Mouse (Mus musculus): Measurements from ENCODE around the gene Nog.

Nog gene

DNA sequence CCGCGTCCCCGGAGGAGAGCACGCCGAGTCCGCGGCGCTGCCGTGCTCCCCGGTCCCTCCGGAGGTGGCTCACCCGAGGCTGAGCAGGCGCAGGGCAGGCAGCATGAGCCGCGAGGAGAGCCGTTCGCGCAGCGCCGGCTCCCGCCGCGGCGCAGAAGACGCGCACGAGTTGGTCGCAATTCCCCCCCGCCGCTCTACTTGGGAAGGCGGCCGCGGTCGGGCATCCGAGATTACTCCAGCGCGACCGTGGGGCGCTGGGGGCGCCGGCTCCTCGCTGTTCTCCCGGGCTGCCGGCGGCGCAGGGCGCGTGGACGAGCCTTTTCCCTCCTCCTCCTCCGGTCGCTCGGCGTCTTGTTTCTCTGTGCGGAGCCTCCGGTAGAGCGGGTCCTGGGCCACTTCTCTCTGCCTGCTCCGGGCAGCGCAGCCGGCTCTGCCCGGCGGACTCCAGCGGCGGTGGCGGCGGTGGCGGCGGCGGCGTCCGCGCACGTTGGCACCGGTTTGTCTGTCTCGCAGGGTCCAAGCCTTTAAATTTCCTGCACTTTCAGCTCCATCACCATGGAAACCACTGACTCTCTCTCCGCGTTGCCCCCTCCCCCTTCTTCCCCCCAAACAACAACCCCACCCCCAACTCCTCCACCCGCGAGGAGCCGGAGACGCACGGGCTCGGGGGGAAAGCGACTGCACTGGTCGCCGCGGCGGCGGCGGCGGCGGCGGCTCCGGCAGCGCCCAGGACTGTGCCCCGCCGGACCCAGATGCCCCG is at the start of gene Nog:
Gene Nog, minus strand, starts transcription at position 277 of the 760 bp plus-strand sequence.
- peak; percentile 9 for DNase-seq

GRCm38 (mm10) chr11:89340238-89340637 is 38.1 kb upstream of the Nog start:
- DNase-seq, result no peak

GRCm38 (mm10) chr11:89339783-89340182 is 37.7 kb upstream of the Nog start:
- DNase-seq, result no peak

DNA sequence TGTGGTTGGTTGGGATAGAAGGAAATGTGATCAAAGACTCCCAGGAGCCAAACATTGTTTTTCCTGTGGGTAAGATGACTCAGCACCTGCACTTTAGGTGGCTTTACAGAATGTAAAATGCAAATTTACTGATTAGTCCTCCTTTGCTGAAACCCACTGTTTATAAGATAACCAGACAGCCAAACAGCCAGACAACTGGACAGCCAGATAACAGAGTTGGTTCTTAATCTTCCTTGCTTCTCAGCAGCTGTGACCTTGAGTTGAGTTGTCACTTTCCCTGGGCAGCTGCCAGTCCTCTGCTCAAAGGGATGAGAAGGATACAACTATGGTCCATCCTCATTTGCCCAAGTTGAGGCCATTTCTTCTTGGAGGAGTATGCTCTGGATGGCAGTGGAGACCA is 35.8 kb upstream of the Nog start:
- no peak for DNase-seq

DNA sequence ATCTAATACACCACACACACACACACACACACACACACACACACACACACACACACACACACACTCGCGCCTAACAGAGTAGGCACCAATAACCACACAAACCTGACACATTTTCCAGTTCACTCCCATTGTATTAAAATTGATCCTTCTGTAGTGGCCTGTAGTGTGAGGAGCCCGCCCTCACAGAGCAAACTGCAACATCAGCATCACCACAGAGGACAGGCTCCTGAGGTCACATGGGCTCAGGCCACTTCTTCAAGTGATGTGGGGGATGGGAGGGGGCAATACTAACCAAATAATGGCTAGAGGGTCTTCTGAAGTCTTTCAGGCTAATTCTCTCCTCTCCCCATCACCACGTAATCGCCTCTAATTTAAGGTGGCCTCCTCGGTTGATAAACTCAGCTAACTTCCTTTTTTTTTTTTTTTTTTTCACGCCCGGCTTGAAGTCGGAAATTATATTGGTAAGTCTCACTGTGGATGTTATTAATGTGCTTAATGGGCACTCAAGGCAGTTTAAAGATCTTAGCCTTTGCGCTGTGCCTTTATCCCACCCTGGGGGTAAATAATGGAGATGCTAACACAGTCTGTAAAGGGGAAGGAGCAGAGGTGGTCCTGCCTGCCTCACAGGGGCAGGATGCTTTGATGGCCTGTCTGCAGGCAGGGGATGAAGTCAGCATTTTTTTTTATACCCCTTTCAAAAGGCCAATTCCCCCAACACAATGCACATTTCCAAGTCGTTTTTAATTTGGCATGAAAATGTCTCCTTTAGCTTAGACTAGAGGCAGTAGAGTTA is 25.2 kb upstream of the Nog start:
- no peak for DNase-seq

DNA sequence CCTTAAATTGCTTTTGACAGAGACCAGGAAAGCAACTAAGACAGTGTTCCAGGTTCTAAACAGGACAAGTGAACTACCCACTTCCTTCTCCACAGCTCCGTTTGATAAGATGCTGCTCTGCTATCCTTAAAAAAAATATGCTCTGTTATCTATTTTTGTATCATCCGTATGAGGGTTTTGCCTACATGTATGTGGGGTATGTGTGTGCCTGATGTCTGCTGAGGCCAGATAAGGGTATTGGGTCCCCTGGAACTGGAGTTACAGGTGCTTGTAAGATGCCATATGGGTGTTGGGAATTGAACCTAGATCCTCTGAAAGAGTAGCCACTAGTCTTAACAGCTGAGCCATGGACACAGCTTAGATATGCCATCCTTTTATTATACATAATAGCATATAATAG is 19.6 kb upstream of the Nog start:
- DNase-seq, result no peak

DNA sequence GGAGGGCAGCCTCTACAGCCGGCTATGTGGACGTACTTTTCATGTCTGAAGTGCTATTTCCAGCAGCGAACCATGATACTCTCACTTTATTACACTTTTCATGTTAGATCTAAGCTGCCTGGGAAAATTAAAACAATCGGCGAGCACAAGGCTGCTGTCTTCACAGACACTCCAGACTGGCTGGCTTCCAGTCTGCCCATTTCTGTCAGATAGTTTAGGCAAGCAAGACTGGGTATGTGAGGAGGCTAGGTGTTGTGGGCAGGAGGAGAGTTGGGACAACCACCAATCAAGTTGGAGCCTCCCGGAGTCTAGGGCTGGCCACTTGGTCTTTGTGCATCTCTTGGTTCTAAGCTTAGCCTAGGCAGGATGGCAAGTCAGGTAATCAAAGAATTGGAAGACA is 17.5 kb upstream of the Nog start:
- no peak for DNase-seq

- no peak for DNase-seq
Measured at GRCm38 (mm10) chr11:89318324-89318723, 16.2 kb upstream of the Nog start.

GRCm38 (mm10) chr11:89317757-89318156 is 15.6 kb upstream of the Nog start:
- DNase-seq, result no peak

- no peak for DNase-seq
Measured at GRCm38 (mm10) chr11:89314374-89314773, 12.2 kb upstream of the Nog start.

DNA sequence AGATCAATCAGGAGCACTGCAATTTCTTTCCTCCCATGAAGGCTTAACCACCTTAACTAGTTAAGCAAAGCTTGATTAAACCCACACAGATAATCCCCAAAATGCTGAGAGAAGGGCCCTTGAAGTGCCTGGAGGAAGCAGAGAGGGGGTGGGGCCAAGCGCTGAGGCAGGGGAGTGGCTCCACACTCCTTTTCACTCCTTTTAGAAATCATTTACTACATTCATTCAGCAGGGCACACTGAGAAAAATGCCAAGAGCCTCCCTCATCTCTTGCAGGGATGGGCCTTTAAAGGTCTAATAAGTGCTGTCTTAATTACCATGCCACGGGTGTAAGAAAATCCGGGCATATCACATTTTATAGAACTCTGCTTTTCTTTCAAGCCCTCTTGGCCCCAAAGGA is 10.2 kb upstream of the Nog start:
- DNase-seq, result no peak

DNA sequence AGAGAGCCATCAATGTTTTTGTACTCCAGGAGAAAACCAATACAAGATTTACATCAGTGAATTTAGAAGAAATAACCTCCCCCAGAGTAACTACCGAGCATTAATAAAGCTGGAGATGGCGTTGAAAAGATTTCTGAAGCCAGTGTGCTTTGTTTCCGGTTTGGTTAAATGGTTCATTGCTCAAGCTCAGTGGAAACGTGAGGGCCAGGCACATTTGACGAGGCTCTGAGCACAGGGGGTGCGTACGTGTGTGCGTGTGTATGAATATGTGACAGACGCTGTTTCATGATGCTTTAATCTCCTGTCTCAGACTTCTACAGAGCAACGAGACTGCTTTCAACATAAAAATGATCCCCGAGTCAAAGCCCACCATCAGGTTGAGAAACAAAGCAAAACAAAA is 8.1 kb upstream of the Nog start:
- no peak for DNase-seq

DNA sequence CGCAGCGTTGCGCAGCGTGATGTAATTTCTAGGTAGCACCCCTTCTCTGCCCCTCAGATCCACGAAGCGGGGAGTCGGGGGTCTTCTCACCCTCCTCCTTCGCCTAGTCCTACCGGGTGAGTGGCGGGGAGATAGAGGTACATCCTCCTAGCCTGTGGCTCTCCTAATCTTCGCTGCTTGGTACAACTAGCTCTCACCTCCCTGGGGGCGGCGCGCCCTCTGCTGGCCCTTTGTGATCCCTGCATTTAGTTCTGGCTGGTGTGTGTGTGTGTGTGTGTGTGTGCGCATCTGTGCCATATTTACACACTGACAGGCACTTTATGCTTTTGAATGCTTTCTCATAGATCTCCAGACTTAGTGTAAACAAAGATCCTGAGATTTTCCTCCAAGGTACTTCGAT is 1.3 kb upstream of the Nog start:
- DNase-seq, result peak; percentile 72

GRCm38 (mm10) chr11:89302816-89303180 is 666 bp upstream of the Nog start:
- peak; percentile 23 for DNase-seq

DNA sequence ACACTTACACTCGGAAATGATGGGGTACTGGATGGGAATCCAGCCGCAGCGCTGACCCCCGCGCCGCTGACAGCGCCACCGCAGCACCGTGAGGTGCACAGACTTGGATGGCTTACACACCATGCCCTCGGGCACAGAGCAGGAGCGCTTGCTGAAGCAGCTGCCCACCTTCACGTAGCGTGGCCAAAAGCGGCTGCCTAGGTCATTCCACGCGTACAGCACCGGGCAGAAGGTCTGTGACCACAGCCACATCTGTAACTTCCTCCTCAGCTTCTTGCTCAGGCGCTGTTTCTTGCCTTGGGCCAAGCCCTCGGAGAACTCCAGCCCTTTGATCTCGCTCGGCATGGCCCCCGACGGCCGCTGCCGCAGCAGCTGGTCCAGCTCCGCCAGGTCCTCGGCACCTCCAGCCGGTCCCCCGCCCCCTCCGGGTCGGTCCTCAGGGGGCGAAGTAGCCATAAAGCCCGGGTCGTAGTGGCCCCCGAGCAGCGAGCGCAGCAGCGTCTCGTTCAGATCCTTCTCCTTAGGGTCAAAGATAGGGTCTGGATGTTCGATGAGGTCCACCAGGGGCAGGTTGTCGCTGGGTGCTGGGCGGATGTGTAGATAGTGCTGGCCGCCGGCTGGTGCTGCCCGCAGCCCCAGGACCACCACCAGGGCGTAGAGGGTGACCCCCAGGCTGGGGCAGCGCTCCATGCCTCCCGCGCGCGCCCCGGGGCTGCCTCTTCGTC is 639 bp downstream of the Nog start:
- DNase-seq, result no peak

- no peak for DNase-seq
Measured at GRCm38 (mm10) chr11:89299784-89300775, 2.1 kb downstream of the Nog start.

GRCm38 (mm10) chr11:89299116-89299783 is 2.9 kb downstream of the Nog start:
- DNase-seq, result no peak

- no peak for DNase-seq
Measured at GRCm38 (mm10) chr11:89298285-89299010, 3.7 kb downstream of the Nog start.

GRCm38 (mm10) chr11:89297521-89297920 is 4.6 kb downstream of the Nog start:
- no peak for DNase-seq

DNA sequence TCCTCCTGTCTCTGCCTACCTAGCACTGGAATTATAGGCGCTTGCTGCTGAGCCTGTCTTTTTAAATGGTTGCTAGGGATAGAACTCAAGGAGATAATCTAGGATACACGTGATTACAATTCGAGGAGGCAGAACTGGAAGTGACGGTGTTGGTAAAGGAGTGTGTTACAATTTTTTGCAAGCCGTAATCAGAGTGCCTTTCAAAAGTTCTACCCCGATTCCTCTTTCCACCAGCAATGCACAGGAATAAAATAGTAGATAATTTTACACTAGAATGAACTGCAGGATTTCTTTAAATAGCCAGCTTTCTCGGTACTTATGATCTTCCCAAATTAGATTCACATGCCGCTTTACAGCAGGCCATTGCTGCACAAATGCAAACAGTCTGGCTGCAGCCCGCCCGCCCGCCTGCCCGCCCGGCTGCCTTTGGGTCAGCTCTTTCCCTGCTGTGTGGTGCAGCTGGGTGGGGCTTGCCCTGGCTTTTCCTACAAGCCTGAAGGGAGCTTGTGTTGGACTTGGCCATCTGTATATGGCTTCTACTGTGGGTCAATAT is 32.2 kb downstream of the Nog start:
- no peak for DNase-seq

DNA sequence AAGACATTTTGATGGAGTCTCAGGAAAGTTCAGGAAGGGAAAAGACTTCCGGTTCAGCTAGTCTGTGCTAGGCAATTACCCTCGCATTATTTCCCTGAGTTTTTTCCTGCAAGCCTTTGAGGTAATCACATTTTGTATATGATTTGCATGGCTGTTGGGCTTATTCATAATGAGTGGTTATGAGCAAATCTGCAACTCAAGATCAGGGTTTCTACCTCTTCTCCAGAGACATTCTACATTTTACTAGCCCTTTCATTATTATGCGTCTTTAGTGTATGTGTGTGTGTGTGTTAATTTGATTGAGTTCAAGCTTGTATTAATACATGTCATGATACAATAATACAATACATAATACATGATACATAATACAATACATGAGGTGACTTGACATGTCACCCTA is 34.6 kb downstream of the Nog start:
- DNase-seq, result no peak
